Mouse (Mus musculus) heart, adult 2 months (tissue): Measurements from ENCODE around the gene Ypel2.

Experiments used
- CTCF ChIP-seq: fragments of 200-600 bp; IDR thresholded peaks from 2 replicates; pipeline ENCODE4 v1.8.1; 2022; ENCODE audit warnings: antibody characterized with exemption, mild to moderate bottlenecking, moderate library complexity
- EP300 ChIP-seq: fragments of 200-500 bp; IDR thresholded peaks from 2 replicates; pipeline ENCODE4 v1.6.1; 2011; ENCODE audit warnings: low read depth, low read length, control low read depth; ENCODE audit not compliant: insufficient read depth
- POLR2A ChIP-seq: fragments of 200-500 bp; IDR thresholded peaks from 2 replicates; pipeline ENCODE4 v1.6.1; 2011; ENCODE audit warnings: mild to moderate bottlenecking, low read depth, low read length, control low read depth; ENCODE audit not compliant: insufficient read depth

GRCm38 (mm10) chr11:87002078-87002829 lies 8.7 kb upstream of the Ypel2 start:
- no peak for TF ChIP-seq POLR2A
- no peak for TF ChIP-seq CTCF
- no peak for TF ChIP-seq EP300
